Mouse (Mus musculus) small intestine, adult 2 months (tissue): ENCODE results near the gene Use1.
A peak's percentile ranks its signal among the peaks of the same experiment; 100 is the strongest.

Source experiments
- CTCF ChIP-seq: fragments of 200-500 bp; IDR thresholded peaks from 2 replicates; pipeline ENCODE4 v1.5.1; 2012; ENCODE audit warnings: low read depth, mild to moderate bottlenecking, control low read depth, inconsistent platforms, low read length, moderate library complexity, mixed read lengths; ENCODE audit not compliant: insufficient replicate concordance, insufficient read length; ENCODE audit errors: extremely low read depth
- POLR2A ChIP-seq: fragments of 200-500 bp; IDR thresholded peaks from 2 replicates; pipeline ENCODE4 v1.6.1; 2012; ENCODE audit warnings: low read depth, mild to moderate bottlenecking, control low read depth, inconsistent platforms, low read length, moderate library complexity

GRCm38 (mm10) chr8:71385212-71385835 lies 18.7 kb downstream of the Use1 start:
- TF ChIP-seq CTCF (peak; percentile 44; the same call in 1 of the 2 replicates), POLR2A (no peak)
